Mouse (Mus musculus): ENCODE measurements at regions not wholly inside any gene's neighbourhood (a gene's known extent, or its start where the extent isn't known, plus 50 kb on each side); places are given as distances from the start of the nearest gene placed in this dataset.

- no peak for TF ChIP-seq CTCF (IDR thresholded peaks at IDR 0.05; ENCODE audit: control insufficient read depth, insufficient read depth, insufficient replicate concordance, low read depth, low read length)
- TF ChIP-seq POLR2A (IDR thresholded peaks at IDR 0.05; ENCODE audit: control insufficient read depth, low read depth, low read length), result no peak
Measured at GRCm38 (mm10) chr14:36414180-36414579, 319.5 kb downstream of the 4930474N05Rik start.

Measured in testis, adult 2 months (tissue).